Mouse (Mus musculus): ENCODE results near the gene Lsg1. TPM values are rescaled to one million over a fixed set of nuclear protein-coding genes. Genes with fewer than 3 reads are reported as not detected.

Lsg1 gene
- polyA plus RNA-seq, 1 experiment from 2014 or later = 66.1 TPM

DNA sequence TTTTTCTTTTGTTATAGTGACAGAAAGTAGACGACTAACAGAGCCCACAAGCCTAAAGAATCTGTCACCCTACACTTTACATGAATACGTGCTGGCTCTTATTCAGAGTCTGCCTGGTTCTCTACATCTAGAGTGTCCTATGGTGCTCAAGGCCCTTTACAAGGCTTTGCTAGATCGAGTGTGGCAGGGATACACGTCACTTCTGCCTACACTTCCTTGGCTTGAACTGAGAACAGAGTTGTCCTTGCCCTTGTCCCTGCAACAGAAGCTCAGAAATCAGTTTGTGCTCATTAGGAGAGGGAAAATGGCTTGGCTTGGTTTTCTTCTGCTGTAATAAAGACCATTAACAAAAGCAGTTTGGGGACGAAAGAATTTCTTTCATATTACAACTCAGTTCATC lies 23.9 kb upstream of the Lsg1 start:
- H3K9me3 ChIP-seq = no peaks in the 10 kb centered on the region
- 71% methylated on average over 5 of the region's 5 CpGs for WGBS
- no peak overlapping the region for H3K9ac ChIP-seq
- H3K4me2 ChIP-seq = no peak overlapping the region
- no peaks in the 10 kb centered on the region for H3K4me1 ChIP-seq
- H3K27me3 ChIP-seq = no peaks in the 10 kb centered on the region
- H3K36me3 ChIP-seq = no peaks in the 10 kb centered on the region
- H3K27ac ChIP-seq = no peak overlapping the region
- no peak for ATAC-seq (ENCODE audit: insufficient number of reproducible peaks, low FRiP score, low TSS enrichment, low read depth)
- no peak overlapping the region for H3K4me3 ChIP-seq

DNA sequence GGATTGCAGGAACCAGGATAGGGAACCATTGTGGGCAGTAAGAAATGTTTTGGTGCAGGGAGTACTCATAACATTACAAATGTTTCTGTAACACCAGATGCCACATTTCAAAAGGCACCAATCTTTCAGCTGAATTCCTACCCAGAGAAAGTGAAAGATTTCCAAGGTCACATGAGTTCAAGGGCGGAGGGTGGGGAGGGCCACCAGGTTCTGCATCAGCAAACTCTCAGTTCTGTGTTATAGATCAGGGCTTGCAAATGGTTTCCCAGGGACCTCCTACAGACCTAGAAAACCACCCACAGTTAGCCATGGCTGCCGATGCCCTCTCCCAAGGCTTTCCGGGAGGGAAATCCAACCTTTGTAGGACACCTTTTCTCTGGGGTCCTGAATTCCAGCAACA lies 20.5 kb upstream of the Lsg1 start:
- 92% methylated on average over 3 of the region's 3 CpGs for WGBS
- Histone ChIP-seq H3K36me3 (no peaks in the 10 kb centered on the region), H3K9ac (no peak overlapping the region), H3K4me1 (peaks cover 23% of the 10 kb centered on the region), H3K27me3 (no peaks in the 10 kb centered on the region), H3K4me3 (no peak overlapping the region), H3K9me3 (no peaks in the 10 kb centered on the region), H3K4me2 (no peak overlapping the region), H3K27ac (no peak overlapping the region)
- no peak for ATAC-seq (ENCODE audit: insufficient number of reproducible peaks, low FRiP score, low TSS enrichment, low read depth)

DNA sequence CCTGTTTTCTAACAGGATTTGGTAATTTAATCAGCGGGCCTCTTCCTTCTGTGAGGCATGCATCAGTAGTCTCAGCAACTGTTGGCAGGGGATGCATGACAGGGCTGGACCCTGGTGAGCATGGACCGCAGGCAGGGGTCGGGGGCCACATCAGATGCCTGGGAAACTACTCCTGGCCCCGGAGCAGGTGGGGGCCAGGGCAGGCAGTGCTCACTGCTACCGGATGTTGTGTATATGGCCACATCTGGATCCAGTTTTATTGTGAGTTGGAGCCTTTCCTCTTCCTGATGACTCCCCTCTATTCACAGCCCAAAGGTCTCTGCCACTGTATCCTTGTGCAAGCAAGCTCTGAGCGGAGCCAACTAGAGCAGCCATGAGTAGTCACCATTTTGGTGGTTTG lies 18.1 kb upstream of the Lsg1 start:
- Histone ChIP-seq H3K27ac (no peak overlapping the region), H3K36me3 (no peaks in the 10 kb centered on the region), H3K27me3 (peaks cover 14% of the 10 kb centered on the region; the same call in 1 of the 2 replicates), H3K4me2 (no peak overlapping the region), H3K9ac (no peak overlapping the region), H3K4me1 (peaks cover 43% of the 10 kb centered on the region), H3K9me3 (no peaks in the 10 kb centered on the region), H3K4me3 (no peak overlapping the region)
- no peak for ATAC-seq (ENCODE audit: insufficient number of reproducible peaks, low FRiP score, low TSS enrichment, low read depth)
- WGBS = 39% methylated on average over 6 of the region's 6 CpGs

DNA sequence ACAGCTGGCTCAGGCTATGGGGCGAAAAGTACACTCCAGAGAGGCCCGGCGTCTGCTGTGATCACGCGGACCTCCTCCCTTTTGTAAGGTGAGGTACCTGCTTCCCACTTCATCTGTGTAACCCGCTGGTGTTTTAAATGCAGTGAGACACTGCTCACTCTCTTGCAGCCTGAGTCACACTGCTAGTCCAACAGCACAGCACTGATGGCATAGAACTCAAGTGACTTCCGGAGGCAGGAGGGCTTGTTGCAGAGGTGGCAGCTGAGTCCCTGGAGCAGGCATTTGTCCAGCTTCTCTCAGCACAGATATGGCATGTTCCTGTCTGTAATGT lies 17.4 kb upstream of the Lsg1 start:
- peaks cover 47% of the 10 kb centered on the region for H3K4me1 ChIP-seq
- peaks cover 16% of the 10 kb centered on the region; the same call in 1 of the 2 replicates for H3K27me3 ChIP-seq
- H3K9me3 ChIP-seq = no peaks in the 10 kb centered on the region
- 0 out of 2 replicates have a peak overlapping the region, but pooled peaks have one; percentile 22 for H3K27ac ChIP-seq
- H3K4me3 ChIP-seq = no peak overlapping the region
- H3K36me3 ChIP-seq = no peaks in the 10 kb centered on the region
- WGBS = 68% methylated on average over 7 of the region's 7 CpGs
- no peak for ATAC-seq (ENCODE audit: insufficient number of reproducible peaks, low FRiP score, low TSS enrichment, low read depth)
- no peak overlapping the region for H3K4me2 ChIP-seq
- H3K9ac ChIP-seq = no peak overlapping the region

DNA sequence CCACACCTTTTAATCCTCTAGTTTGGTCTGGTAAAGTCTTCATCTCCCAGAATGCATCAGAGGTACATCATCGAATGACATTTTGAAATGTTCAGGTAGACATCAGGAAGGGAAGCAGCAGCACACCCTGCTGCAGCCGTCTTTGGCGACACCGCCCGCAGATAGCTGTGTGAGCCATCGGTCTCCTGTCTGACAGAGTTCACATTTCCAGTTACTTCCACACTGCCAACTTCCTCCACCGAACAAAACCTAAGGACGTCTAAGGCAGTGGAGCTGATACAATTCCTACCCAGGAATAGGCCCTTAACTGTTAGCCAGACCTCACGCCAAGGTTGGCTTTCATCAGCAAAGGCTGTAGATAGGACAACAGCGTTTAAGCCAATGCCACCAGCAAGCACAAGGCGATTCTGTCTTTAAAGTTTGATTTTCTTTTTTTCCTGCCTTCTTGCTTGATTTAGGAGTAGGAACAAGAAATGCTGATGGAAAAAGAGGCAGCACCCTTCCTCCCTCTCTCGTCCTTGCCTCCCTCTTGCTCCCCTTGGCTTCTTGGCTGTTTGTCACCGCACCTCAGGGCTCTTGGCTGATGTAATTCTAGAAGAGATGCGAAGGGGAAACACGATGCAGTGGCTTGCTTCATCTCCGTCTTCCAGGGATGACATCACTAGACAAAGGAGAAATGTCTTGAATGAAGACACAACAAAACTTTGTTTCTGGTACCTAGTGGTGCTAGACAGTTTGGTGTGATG lies 16.8 kb upstream of the Lsg1 start:
- H3K4me3 ChIP-seq = no peak overlapping the region
- H3K9ac ChIP-seq = no peak overlapping the region
- 70% methylated on average over 16 of the region's 16 CpGs for WGBS
- ATAC-seq (ENCODE audit: insufficient number of reproducible peaks, low FRiP score, low TSS enrichment, low read depth) = no peak
- H3K27ac ChIP-seq = 0 out of 2 replicates have a peak overlapping the region, but pooled peaks have one; percentile 24
- H3K27me3 ChIP-seq = peaks cover 16% of the 10 kb centered on the region; the same call in 1 of the 2 replicates
- no peaks in the 10 kb centered on the region for H3K9me3 ChIP-seq
- no peak overlapping the region for H3K4me2 ChIP-seq
- H3K4me1 ChIP-seq = peaks cover 49% of the 10 kb centered on the region
- H3K36me3 ChIP-seq = no peaks in the 10 kb centered on the region

DNA sequence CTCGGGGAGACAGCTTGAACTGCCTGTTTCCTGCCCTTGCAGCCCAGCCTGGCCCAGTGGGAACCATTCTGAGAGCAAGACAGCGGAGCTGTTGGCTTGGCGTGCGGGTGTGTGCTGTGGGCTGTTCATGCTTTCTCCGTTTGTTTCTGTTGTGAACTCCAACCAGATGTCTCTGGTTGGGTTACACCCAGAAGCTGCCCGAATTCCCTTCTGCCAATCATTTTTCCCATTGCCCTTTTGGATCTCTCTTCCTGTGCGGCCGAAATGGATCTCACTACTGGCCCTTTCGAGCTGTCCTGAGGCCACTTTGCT lies 16.1 kb upstream of the Lsg1 start:
- Histone ChIP-seq H3K4me1 (peaks cover 49% of the 10 kb centered on the region), H3K36me3 (no peaks in the 10 kb centered on the region), H3K9me3 (no peaks in the 10 kb centered on the region), H3K27ac (peak overlapping the region; percentile 58), H3K4me2 (peak overlapping the region; percentile 8; the same call in 1 of the 2 replicates), H3K27me3 (peaks cover 18% of the 10 kb centered on the region), H3K4me3 (no peak overlapping the region), H3K9ac (no peak overlapping the region)
- ATAC-seq (ENCODE audit: insufficient number of reproducible peaks, low FRiP score, low TSS enrichment, low read depth) = no peak
- 32% methylated on average over 9 of the region's 9 CpGs for WGBS

DNA sequence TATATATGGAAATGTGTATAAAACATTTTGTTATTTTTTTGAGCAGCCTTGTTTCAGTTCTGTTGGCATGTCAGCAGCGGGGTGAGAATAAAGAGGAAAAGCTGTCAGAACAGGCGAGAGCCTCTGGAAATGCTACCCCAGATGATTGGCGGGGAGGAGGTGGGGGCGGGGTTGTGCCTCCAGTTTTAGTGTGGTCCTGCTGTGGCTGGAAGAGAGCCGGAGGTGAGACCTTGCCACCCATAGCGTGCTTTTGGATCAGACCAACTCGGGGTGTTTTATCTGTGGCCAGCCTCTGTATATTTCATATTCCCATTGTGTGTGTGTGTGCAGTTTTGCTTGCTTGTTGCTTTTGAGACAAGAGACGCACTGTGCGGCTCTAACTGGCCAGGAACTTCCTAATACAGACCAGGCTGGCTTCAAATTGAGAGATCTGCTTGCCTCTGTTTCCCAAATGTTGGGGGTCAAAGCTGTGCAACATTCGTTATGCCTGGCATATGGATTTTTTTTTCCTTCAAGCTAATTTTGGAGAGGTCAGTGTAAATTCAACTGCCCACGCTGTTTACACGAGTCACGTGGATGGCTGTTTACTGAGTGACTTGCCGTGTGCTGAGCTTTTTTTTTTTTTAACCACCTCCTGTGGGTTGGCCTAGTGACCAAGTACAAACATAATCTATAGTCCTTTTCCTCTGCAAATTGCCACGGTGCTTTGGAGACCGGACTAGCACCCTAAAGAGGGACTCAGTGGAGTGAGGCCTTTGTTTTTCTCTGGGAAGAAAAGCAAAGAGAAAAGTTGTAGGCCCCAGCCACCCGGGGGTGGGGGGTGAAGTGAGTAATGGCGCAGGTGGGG lies 15.5 kb upstream of the Lsg1 start:
- no peak for ATAC-seq (ENCODE audit: insufficient number of reproducible peaks, low FRiP score, low TSS enrichment, low read depth)
- Histone ChIP-seq H3K9me3 (no peaks in the 10 kb centered on the region), H3K27me3 (peaks cover 21% of the 10 kb centered on the region), H3K4me1 (peaks cover 49% of the 10 kb centered on the region), H3K4me3 (peak overlapping the region; percentile 80; the same call in 1 of the 2 replicates), H3K4me2 (peak overlapping the region; percentile 27), H3K9ac (no peak overlapping the region), H3K27ac (peak overlapping the region; percentile 58), H3K36me3 (no peaks in the 10 kb centered on the region)
- WGBS = 31% methylated on average over 18 of the region's 18 CpGs

DNA sequence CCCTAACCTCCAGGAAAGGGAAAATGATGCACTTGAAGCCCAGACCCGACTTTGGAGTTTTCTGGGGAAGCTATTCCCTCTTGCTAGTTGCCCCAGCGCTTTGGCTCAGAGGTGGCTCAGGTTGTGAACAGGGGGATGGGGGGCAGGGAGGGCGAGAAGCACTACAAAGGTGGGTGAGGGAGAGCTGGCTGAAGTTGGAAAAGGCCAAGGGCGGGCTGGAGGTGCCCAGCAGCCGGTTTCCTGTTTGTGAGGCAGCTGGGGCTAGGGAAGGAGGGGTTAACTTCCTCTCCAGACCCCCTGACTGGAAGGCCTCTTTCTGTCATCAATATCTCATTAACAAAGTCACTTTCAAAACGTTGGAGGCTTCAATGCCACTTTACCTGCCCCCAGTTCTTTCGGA lies 14.6 kb upstream of the Lsg1 start:
- Histone ChIP-seq H3K27ac (peak overlapping the region; percentile 58), H3K36me3 (no peaks in the 10 kb centered on the region), H3K4me1 (peaks cover 54% of the 10 kb centered on the region), H3K4me3 (peak overlapping the region; percentile 80), H3K9ac (no peak overlapping the region), H3K4me2 (peak overlapping the region; percentile 94), H3K9me3 (no peaks in the 10 kb centered on the region), H3K27me3 (peaks cover 30% of the 10 kb centered on the region)
- WGBS = 28% methylated on average over 7 of the region's 7 CpGs
- ATAC-seq (ENCODE audit: insufficient number of reproducible peaks, low FRiP score, low TSS enrichment, low read depth) = no peak

DNA sequence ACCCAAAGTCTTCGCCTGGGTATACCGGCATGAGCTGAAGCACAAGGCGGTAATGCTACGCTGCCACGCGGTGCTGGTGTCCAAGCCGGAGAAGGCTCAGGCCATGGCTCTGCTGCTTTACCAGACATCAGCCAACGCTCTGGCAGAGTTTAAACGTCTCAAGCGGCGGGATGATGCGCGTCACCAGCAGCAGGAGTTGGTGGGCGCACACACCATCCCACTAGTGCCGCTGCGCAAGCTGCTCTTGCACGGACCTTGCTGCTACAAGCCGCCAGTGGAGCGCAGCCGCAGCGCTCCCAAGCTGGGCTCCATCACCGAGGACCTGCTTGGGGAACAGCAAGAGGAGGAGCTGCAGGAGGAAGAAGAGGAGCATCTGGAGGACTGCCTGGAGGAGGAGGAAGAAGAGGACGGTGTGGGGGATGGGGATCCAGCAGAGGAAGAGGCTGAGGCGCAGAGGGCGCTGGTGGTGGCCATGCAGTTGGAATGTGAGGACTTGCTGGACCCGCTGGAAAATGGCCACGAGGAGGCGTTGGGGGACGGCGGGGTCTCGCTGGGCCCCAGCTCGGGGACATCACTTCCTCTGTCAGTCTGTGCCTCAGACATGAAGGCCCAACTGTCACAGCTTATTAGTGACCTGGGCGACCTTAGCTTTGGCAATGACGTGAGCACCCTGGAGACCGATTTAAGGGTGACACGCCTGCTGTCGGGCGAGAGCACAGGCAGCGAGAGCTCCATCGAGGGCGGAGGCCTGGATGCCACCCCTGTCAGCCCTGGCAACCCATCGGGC lies 13.8 kb upstream of the Lsg1 start:
- Histone ChIP-seq H3K36me3 (no peaks in the 10 kb centered on the region), H3K4me3 (peak overlapping the region; percentile 80), H3K9me3 (no peaks in the 10 kb centered on the region), H3K27me3 (peaks cover 37% of the 10 kb centered on the region), H3K4me1 (peaks cover 54% of the 10 kb centered on the region), H3K27ac (peak overlapping the region; percentile 58), H3K9ac (peak overlapping the region; percentile 78; the same call in 1 of the 2 replicates), H3K4me2 (peak overlapping the region; percentile 94)
- WGBS = 12% methylated on average over 42 of the region's 42 CpGs
- ATAC-seq (ENCODE audit: insufficient number of reproducible peaks, low FRiP score, low TSS enrichment, low read depth) = no peak

DNA sequence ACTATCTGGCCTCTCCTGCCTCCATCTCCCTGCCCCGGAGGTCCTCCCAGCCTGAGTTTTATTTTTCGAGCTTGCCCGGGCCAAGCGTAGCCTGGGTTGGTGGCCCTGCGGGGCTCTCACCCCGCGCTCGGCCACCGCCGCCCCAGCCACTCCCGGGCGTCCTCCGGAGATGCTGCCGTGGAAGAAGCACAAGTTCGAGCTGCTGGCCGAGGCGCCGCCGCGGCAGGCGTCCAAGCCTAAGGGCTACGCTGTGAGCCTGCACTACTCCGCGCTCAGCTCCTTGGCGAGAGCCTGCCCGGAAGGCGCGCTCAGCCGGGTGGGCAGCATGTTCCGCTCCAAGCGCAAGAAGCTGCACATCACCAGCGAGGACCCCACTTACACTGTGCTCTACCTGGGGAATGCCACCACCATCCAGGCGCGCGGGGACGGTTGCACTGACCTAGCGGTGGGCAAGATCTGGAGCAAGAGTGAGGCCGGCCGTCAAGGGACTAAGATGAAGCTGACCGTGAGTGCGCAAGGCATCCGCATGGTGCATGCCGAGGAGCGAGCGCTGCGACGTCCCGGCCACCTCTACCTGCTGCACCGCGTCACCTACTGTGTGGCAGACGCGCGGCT lies 13.1 kb upstream of the Lsg1 start:
- under 1% methylated on average over 53 of the region's 53 CpGs for WGBS
- ATAC-seq (ENCODE audit: insufficient number of reproducible peaks, low FRiP score, low TSS enrichment, low read depth) = no peak
- Histone ChIP-seq H3K4me1 (peaks cover 52% of the 10 kb centered on the region), H3K9ac (peak overlapping the region; percentile 78), H3K27me3 (peaks cover 42% of the 10 kb centered on the region), H3K4me2 (peak overlapping the region; percentile 94), H3K4me3 (peak overlapping the region; percentile 80), H3K9me3 (no peaks in the 10 kb centered on the region), H3K36me3 (no peaks in the 10 kb centered on the region), H3K27ac (peak overlapping the region; percentile 85; the same call in 1 of the 2 replicates)

DNA sequence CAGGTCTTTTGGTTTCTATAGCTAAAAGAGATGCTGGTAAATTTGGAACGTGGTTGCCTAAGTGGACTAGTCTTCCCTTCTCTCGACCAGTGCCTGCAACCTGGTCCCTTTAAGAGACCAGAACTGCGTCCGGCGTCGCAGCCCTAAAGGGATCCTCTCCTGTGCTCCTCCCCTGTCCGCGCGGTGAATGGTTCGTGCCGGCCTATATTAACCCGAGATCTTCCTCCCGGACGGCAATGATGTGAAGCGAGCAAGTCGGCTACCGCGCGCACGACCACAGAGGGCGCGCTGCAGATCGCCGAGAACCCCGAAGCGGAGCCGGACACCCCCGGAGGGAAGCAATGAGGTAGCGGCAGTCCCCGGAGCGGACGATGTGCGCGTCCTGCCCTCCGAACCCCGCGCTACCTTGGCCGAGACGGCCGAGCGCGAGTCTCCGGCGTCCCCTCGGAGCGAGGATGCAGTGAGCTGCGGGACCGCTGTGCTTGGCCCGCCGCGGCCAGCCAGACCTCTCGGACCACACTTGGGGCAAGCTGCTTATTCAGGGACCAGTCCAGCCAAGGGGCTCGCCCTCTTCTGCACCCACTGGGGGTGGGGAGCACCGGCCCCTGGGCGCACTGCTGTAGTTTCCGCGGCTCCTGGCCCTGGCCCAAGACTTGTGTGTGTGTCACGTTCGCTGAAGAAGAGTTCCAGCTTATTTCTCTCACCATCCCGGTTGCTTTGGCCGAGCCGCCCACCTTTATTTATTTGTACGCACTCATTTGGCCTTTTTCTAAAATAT lies 12.3 kb upstream of the Lsg1 start, which contains the start of gene Fam43a:
Fam43a (plus strand) TSS at position 233 of the 778 bp plus-strand sequence.
- peak within 1 kb of the TSS; percentile 78 for H3K9ac ChIP-seq
- peaks cover 45% of the 10 kb centered on the region for H3K27me3 ChIP-seq
- H3K4me2 ChIP-seq = peak within 1 kb of the TSS; percentile 94
- H3K36me3 ChIP-seq = no peaks in the 10 kb centered on the region
- no peaks in the 10 kb centered on the region for H3K9me3 ChIP-seq
- WGBS = under 1% methylated on average over 63 of the region's 63 CpGs
- ATAC-seq (ENCODE audit: insufficient number of reproducible peaks, low FRiP score, low TSS enrichment, low read depth) = peak; percentile 66; the same call in 1 of the 2 replicates
- peak within 1 kb of the TSS; percentile 80 for H3K4me3 ChIP-seq
- H3K27ac ChIP-seq = peak within 1 kb of the TSS; percentile 85
- peaks cover 43% of the 10 kb centered on the region for H3K4me1 ChIP-seq

Data from limb, embryonic 15.5 days (tissue).